Comparison of ENCODE assay signal across 15 mouse cellular contexts in the genomic region with DNA sequence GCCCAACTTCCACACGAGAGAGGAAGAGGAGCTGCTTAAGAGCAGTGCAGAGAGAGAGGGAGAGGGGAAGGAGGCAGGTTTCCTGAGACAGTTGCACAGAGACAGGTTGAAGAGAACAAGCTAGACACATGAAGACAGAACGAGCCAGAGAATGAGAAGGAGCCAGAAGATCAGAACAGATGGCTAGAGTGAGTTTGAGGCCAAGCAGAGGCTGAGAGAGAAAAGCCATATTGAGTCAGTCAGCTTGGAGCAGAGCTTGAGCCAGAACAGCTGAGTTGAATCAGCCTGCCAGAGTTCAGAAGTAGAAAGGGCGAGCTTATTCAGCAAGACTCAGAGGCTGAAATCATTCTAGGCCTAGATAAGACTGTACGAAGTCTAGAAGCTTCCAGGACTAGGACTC. TPM values are rescaled to one million over a fixed set of nuclear protein-coding genes. Genes with fewer than 3 reads are reported as not detected.
DNase-seq lines count a peak whose midpoint lies in the region; ATAC-seq lines count a peak whose summit lies in the region.
"Had no signal": no experiment of that assay in that cellular context is flagged by ENCODE, and none has a peak within 500 bp of the region (broad histone marks: within the 10 kb centered on the region; RNA-seq: fewer than 3 reads in every experiment).

No protein-coding gene starts in this region.

- H3K4me3 ChIP-seq in heart, embryonic 11.5 days (ENCODE audit: low read depth, low read length) = no peak overlapping the region
- no peak overlapping the region for H3K4me3 ChIP-seq in intestine, embryonic 14.5 days (ENCODE audit: low read depth, low read length)
- H3K4me3 ChIP-seq: left cerebral cortex, adult 2 months; midbrain, embryonic 12.5 days had no signal

- no peaks in the 10 kb centered on the region for H3K27me3 ChIP-seq in heart, embryonic 11.5 days (ENCODE audit: control insufficient read depth, insufficient read depth, low read length)
- no peaks in the 10 kb centered on the region for H3K27me3 ChIP-seq in intestine, embryonic 14.5 days (replicated peaks; ENCODE audit: control insufficient read depth, insufficient read depth, low read length)
- H3K27me3 ChIP-seq: midbrain, embryonic 12.5 days had no signal

- ATAC-seq in heart, embryonic 11.5 days (replicated peaks; ENCODE audit: insufficient number of reproducible peaks, low FRiP score, low TSS enrichment) = no peak
- ATAC-seq in intestine, embryonic 14.5 days (replicated peaks; ENCODE audit: low FRiP score, low TSS enrichment, low read depth) = no peak
- ATAC-seq: hindbrain, postnatal 0 days had no signal

- H3K9ac ChIP-seq in heart, embryonic 11.5 days (ENCODE audit: low read depth, low read length) = no peak overlapping the region
- no peak overlapping the region for H3K9ac ChIP-seq in intestine, embryonic 14.5 days (ENCODE audit: low read length)
- H3K9ac ChIP-seq: midbrain, embryonic 12.5 days had no signal

- no peak overlapping the region for H3K4me2 ChIP-seq in heart, embryonic 11.5 days
- H3K4me2 ChIP-seq in intestine, embryonic 14.5 days (ENCODE audit: low read length) = no peak overlapping the region
- H3K4me2 ChIP-seq: midbrain, embryonic 12.5 days had no signal

- WGBS in heart, embryonic 11.5 days (ENCODE audit: insufficient replicate concordance) = 75% methylated on average over 4 of the region's 4 CpGs
- 67% methylated on average over 4 of the region's 4 CpGs for WGBS in intestine, embryonic 14.5 days

- no peaks in the 10 kb centered on the region for H3K9me3 ChIP-seq in heart, embryonic 11.5 days (replicated peaks; ENCODE audit: control insufficient read depth, low read length)
- H3K9me3 ChIP-seq in intestine, embryonic 14.5 days (ENCODE audit: control insufficient read depth, low read length) = 0 out of 2 replicates have a peak, but pooled peaks cover 2% of the 10 kb centered on the region
- H3K9me3 ChIP-seq: midbrain, embryonic 12.5 days had no signal

- peak; percentile 32 to 44 for DNase-seq in heart, adult 9 months (ENCODE audit: low spot score in 2 of 2)
- DNase-seq in 3T3-L1 (ENCODE audit: low read depth, low spot score) = peak; percentile 70
- peak; percentile 57 for DNase-seq in NIH3T3 (ENCODE audit: low read depth)
- peak; percentile 45 for DNase-seq in intestine, embryonic 14.5 days (ENCODE audit: low spot score)
- DNase-seq in left cerebral cortex, adult 8-10 months (ENCODE audit: low spot score in 2 of 2) = no peak
- no peak for DNase-seq in adrenal gland, postnatal 4 days (ENCODE audit: low spot score in 2 of 2)
- DNase-seq: adrenal gland, postnatal 36 days; cerebellum, adult 8-10 months; kidney, postnatal 36 days; retina, postnatal 1 day; thymus, postnatal 4 days had no signal

- H3K36me3 ChIP-seq in heart, embryonic 11.5 days (ENCODE audit: control insufficient read depth, insufficient read depth, low read length) = no peaks in the 10 kb centered on the region; the same call in 1 of the 2 replicates
- peaks cover 6% of the 10 kb centered on the region; the same call in 1 of the 2 replicates for H3K36me3 ChIP-seq in intestine, embryonic 14.5 days (ENCODE audit: control insufficient read depth, insufficient read depth, low read length)

- peaks cover 19% of the 10 kb centered on the region for H3K4me1 ChIP-seq in heart, embryonic 11.5 days (ENCODE audit: control insufficient read depth, insufficient read depth, low read length)
- peaks cover 14% of the 10 kb centered on the region; the same call in 1 of the 2 replicates for H3K4me1 ChIP-seq in intestine, embryonic 14.5 days (replicated peaks; ENCODE audit: control insufficient read depth, insufficient read depth, low read length)

- no peak overlapping the region for H3K27ac ChIP-seq in heart, embryonic 11.5 days (ENCODE audit: low read depth, low read length)
- no peak overlapping the region for H3K27ac ChIP-seq in intestine, embryonic 14.5 days (ENCODE audit: low read depth)
- H3K27ac ChIP-seq: hindbrain, postnatal 0 days; left cerebral cortex, adult 2 months; midbrain, embryonic 12.5 days had no signal

RNA-seq across cellular contexts. Expression of a gene that starts 6.8 kb away (rescaled TPM):
- 57.6 and 58.8 TPM in 2 replicates for polyA plus RNA-seq in heart, embryonic 11.5 days (2014; fragmentation: Nextera tagmentation; extraction: Ambion mirVana)
- 30.4 and 38.1 TPM in 2 replicates for polyA plus RNA-seq in intestine, embryonic 14.5 days (2014; fragmentation: Nextera tagmentation; extraction: Ambion mirVana)
- 10 to 100 TPM; 67.9 to 77.1 (median 72.1) TPM for total RNA-seq in left cerebral cortex, adult 8-10 months (2022)
- total RNA-seq in adrenal gland, postnatal 4 days (2021) = 10 to 100 TPM; 43.2 to 49.5 TPM

Comparison
In these comparisons a context has a peak if more than half of its experiments do, and no peak if none do; other contexts are left out.
1. DNase-seq: peak in heart, adult 9 months (2 of 2), 3T3-L1 (single experiment), NIH3T3 (single experiment) and intestine, embryonic 14.5 days (single experiment); none in left cerebral cortex, adult 8-10 months (0 of 2) and adrenal gland, postnatal 4 days (0 of 2).